Mouse (Mus musculus) thymus, postnatal 25 days (tissue): ENCODE results near the gene Hspa5.
"Not testable (repeated sequence)": the region's sequence is repeated elsewhere in the genome, so short reads cannot be mapped to it uniquely, and the experiment has no call there.

Experiments used
- DNase-seq: peaks from one replicate; pipeline ENCODE4 v3.0.0; 2022

Hspa5 gene

GRCm38 (mm10) chr2:34810775-34811174, 39.0 kb downstream of the Hspa5 start:
- DNase-seq, result no peak

GRCm38 (mm10) chr2:34812706-34813105, 40.9 kb downstream of the Hspa5 start:
- no peak for DNase-seq

- not testable (repeated sequence) for DNase-seq
Observed at GRCm38 (mm10) chr2:34815893-34816292, 44.1 kb downstream of the Hspa5 start.

GRCm38 (mm10) chr2:34818492-34818891, 46.7 kb downstream of the Hspa5 start:
- no peak for DNase-seq

GRCm38 (mm10) chr2:34825827-34826459, 54.2 kb downstream of the Hspa5 start, which contains the start of gene Fbxw2:
Gene Fbxw2, minus strand, starts transcription at chr2:34826311.
- peak; percentile 88 for DNase-seq

- no peak for DNase-seq
Observed at GRCm38 (mm10) chr2:34826460-34827231, 54.9 kb downstream of the Hspa5 start.
